In genomic region chr19:54175766-54176165, GRCm38 (mm10) we compare ENCODE assay signal across 10 mouse cellular contexts.
A peak's percentile ranks its signal among the peaks of the same experiment; 100 is the strongest.
DNase-seq lines count a peak whose midpoint lies in the region; ATAC-seq and TF ChIP-seq lines count a peak whose summit lies in the region.
"Had no signal": no experiment of that assay in that cellular context is flagged by ENCODE, and none has a peak within 500 bp of the region (broad histone marks: within the 10 kb centered on the region; RNA-seq: fewer than 3 reads in every experiment).

No protein-coding gene starts in this region.

- peaks cover 5% of the 10 kb centered on the region for H3K4me1 ChIP-seq in forebrain, embryonic 10.5 days
- H3K4me1 ChIP-seq in forebrain, embryonic 13.5 days: no peaks in the 10 kb centered on the region
- H3K4me1 ChIP-seq in lung, adult 2 months (ENCODE audit: control insufficient read depth, insufficient read depth, low read length): no peaks in the 10 kb centered on the region
- no peaks in the 10 kb centered on the region for H3K4me1 ChIP-seq in liver, embryonic 11.5 days (replicated peaks; ENCODE audit: control insufficient read depth, insufficient read depth, low read length)
- H3K4me1 ChIP-seq: heart, embryonic 15.5 days had no signal

- no peak overlapping the region for H3K4me2 ChIP-seq in forebrain, embryonic 13.5 days
- H3K4me2 ChIP-seq in liver, embryonic 11.5 days: no peak overlapping the region
- H3K4me2 ChIP-seq: heart, embryonic 15.5 days had no signal

- H3K27me3 ChIP-seq in forebrain, embryonic 10.5 days (ENCODE audit: poor library complexity, severe bottlenecking): no peaks in the 10 kb centered on the region
- no peaks in the 10 kb centered on the region for H3K27me3 ChIP-seq in forebrain, embryonic 13.5 days
- no peaks in the 10 kb centered on the region for H3K27me3 ChIP-seq in liver, embryonic 11.5 days (replicated peaks; ENCODE audit: control insufficient read depth, insufficient read depth, low read length)

- peak; percentile 19 for DNase-seq in forebrain, embryonic 10.5 days (ENCODE audit: extremely low spot score, low spot score)
- DNase-seq in lung, postnatal 14 days: peak; percentile 28
- no peak for DNase-seq in lung, adult 2 months
- DNase-seq in adipocyte (ENCODE audit: low spot score): peak; percentile 44
- DNase-seq in liver, embryonic 11.5 days (ENCODE audit: low spot score): peak; percentile 41
- no peak for DNase-seq in layer of hippocampus, adult 18-20 months (ENCODE audit: low spot score in 2 of 2)
- DNase-seq in cerebellum, adult 11-12 months: no peak

- no peak for TF ChIP-seq POLR2A in lung, adult 2 months (IDR thresholded peaks at IDR 0.05; ENCODE audit: borderline replicate concordance, extremely low read depth, low read depth, low read length)

- no peak for ATAC-seq in forebrain, embryonic 13.5 days
- ATAC-seq in liver, embryonic 11.5 days (replicated peaks; ENCODE audit: low FRiP score): no peak

- H3K9me3 ChIP-seq in forebrain, embryonic 10.5 days: no peaks in the 10 kb centered on the region
- no peaks in the 10 kb centered on the region for H3K9me3 ChIP-seq in forebrain, embryonic 13.5 days (replicated peaks)
- no peaks in the 10 kb centered on the region for H3K9me3 ChIP-seq in liver, embryonic 11.5 days (ENCODE audit: control insufficient read depth, low read length)
- H3K9me3 ChIP-seq: heart, embryonic 15.5 days had no signal

- 60% methylated on average over 7 of the region's 7 CpGs for WGBS in forebrain, embryonic 10.5 days
- 54% methylated on average over 7 of the region's 7 CpGs for WGBS in forebrain, embryonic 13.5 days
- 38% methylated on average over 7 of the region's 7 CpGs for WGBS in lung, adult 2 months
- WGBS in liver, embryonic 11.5 days: 33% methylated on average over 7 of the region's 7 CpGs

- H3K27ac ChIP-seq in forebrain, embryonic 10.5 days: no peak overlapping the region
- H3K27ac ChIP-seq in forebrain, embryonic 13.5 days: no peak overlapping the region
- H3K27ac ChIP-seq in liver, embryonic 11.5 days (ENCODE audit: low read depth, low read length): no peak overlapping the region
- H3K27ac ChIP-seq: heart, embryonic 15.5 days; macrophage had no signal

- no peak overlapping the region for H3K4me3 ChIP-seq in forebrain, embryonic 10.5 days
- H3K4me3 ChIP-seq in forebrain, embryonic 13.5 days: no peak overlapping the region
- H3K4me3 ChIP-seq in lung, adult 2 months (replicated peaks; ENCODE audit: extremely low read depth, low read depth, low read length): no peak overlapping the region
- H3K4me3 ChIP-seq in liver, embryonic 11.5 days (ENCODE audit: low read depth, low read length): no peak overlapping the region
- H3K4me3 ChIP-seq: heart, embryonic 15.5 days had no signal

- no peak overlapping the region for H3K9ac ChIP-seq in forebrain, embryonic 13.5 days
- no peak overlapping the region for H3K9ac ChIP-seq in liver, embryonic 11.5 days (ENCODE audit: low read depth, low read length)
- H3K9ac ChIP-seq: heart, embryonic 15.5 days had no signal

- no peaks in the 10 kb centered on the region for H3K36me3 ChIP-seq in forebrain, embryonic 10.5 days (replicated peaks)
- H3K36me3 ChIP-seq in forebrain, embryonic 13.5 days (ENCODE audit: poor library complexity, severe bottlenecking): no peaks in the 10 kb centered on the region
- no peaks in the 10 kb centered on the region for H3K36me3 ChIP-seq in liver, embryonic 11.5 days (ENCODE audit: control insufficient read depth, insufficient read depth, low read length)
- H3K36me3 ChIP-seq: heart, embryonic 15.5 days had no signal

- no peak for TF ChIP-seq CTCF in lung, adult 2 months (IDR thresholded peaks at IDR 0.05; ENCODE audit: insufficient read depth, low read length)

Comparison
In these comparisons a context has a peak if more than half of its experiments do, and no peak if none do; other contexts are left out.
1. DNase-seq: peak in forebrain, embryonic 10.5 days (single experiment), lung, postnatal 14 days (single experiment), adipocyte (single experiment) and liver, embryonic 11.5 days (single experiment); none in lung, adult 2 months (single experiment), layer of hippocampus, adult 18-20 months (0 of 2) and cerebellum, adult 11-12 months (single experiment).